Comparison of ENCODE assay signal across 9 mouse cellular contexts in genomic region chr17:10309135-10309623, GRCm38 (mm10). TPM values are rescaled to one million over a fixed set of nuclear protein-coding genes. Genes with fewer than 3 reads are reported as not detected.
A peak's percentile ranks its signal among the peaks of the same experiment; 100 is the strongest.
DNase-seq lines count a peak whose midpoint lies in the region; ATAC-seq and TF ChIP-seq lines count a peak whose summit lies in the region.
"Had no signal": no experiment of that assay in that cellular context is flagged by ENCODE, and none has a peak within 500 bp of the region (broad histone marks: within the 10 kb centered on the region; RNA-seq: fewer than 3 reads in every experiment).

No protein-coding gene starts in this region.

- H3K9me3 ChIP-seq in embryonic facial prominence, embryonic 14.5 days (ENCODE audit: control insufficient read depth, low read length): no peaks in the 10 kb centered on the region

- H3K9ac ChIP-seq in embryonic facial prominence, embryonic 14.5 days (ENCODE audit: low read depth, low read length): no peak overlapping the region

- DNase-seq in left cerebral cortex, adult 2 months (ENCODE audit: extremely low spot score in 1 of 2, low spot score in 2 of 2): no peak
- no peak for DNase-seq in left cerebral cortex, adult 9 months (ENCODE audit: low spot score in 2 of 2)
- peak; percentile 50 for DNase-seq in embryonic facial prominence, embryonic 14.5 days (ENCODE audit: low spot score)
- peak; percentile 40 for DNase-seq in heart, postnatal 4 days
- peak; percentile 34 for DNase-seq in neural tube, embryonic 10.5 days (ENCODE audit: extremely low spot score, low spot score)
- DNase-seq in urinary bladder, postnatal 10 days (ENCODE audit: low spot score): no peak
- no peak for DNase-seq in adrenal gland, postnatal 4 days (ENCODE audit: low spot score in 2 of 2)
- DNase-seq: lung, adult 2 months had no signal

- H3K27me3 ChIP-seq in embryonic facial prominence, embryonic 14.5 days (replicated peaks; ENCODE audit: control insufficient read depth, insufficient read depth, low read length): no peaks in the 10 kb centered on the region

- WGBS in embryonic facial prominence, embryonic 14.5 days: 33% methylated on average over 4 of the region's 4 CpGs

- intact Hi-C loops in left cerebral cortex, adult 2 months (cut with DNase I): no loop called here

- ATAC-seq in embryonic facial prominence, embryonic 14.5 days (ENCODE audit: low read depth): peak; percentile 74; the same call in 1 of the 2 replicates
- no peak for ATAC-seq in cerebellum, adult (ENCODE audit: insufficient number of reproducible peaks, low FRiP score, low TSS enrichment)

- peak overlapping the region; percentile 64 for H3K4me3 ChIP-seq in left cerebral cortex, adult 2 months
- H3K4me3 ChIP-seq in embryonic facial prominence, embryonic 14.5 days (ENCODE audit: low read depth, low read length): no peak overlapping the region

- no peak for TF ChIP-seq CTCF in left cerebral cortex, adult 2 months (IDR thresholded peaks at IDR 0.05)

- peaks cover 14% of the 10 kb centered on the region for H3K4me1 ChIP-seq in embryonic facial prominence, embryonic 14.5 days (ENCODE audit: control insufficient read depth, insufficient read depth, low read length)

- no peak overlapping the region for H3K27ac ChIP-seq in left cerebral cortex, adult 2 months
- H3K27ac ChIP-seq in embryonic facial prominence, embryonic 14.5 days (replicated peaks; ENCODE audit: low read depth, low read length): no peak overlapping the region

- no peaks in the 10 kb centered on the region for H3K36me3 ChIP-seq in embryonic facial prominence, embryonic 14.5 days (ENCODE audit: control insufficient read depth, insufficient read depth, low read length)

- no peak overlapping the region for H3K4me2 ChIP-seq in embryonic facial prominence, embryonic 14.5 days (ENCODE audit: low read depth, low read length)

RNA-seq across cellular contexts. Expression of gene Qk, which starts 10.5 kb away (rescaled TPM):
- total RNA-seq in left cerebral cortex, adult 2 months (2021): 100 to 1,000 TPM; 311 to 342 TPM
- polyA plus RNA-seq in embryonic facial prominence, embryonic 14.5 days (2014; fragmentation: Nextera tagmentation; extraction: Ambion mirVana): 42.8 and 46.5 TPM in 2 replicates
- total RNA-seq in heart, postnatal 4 days (2021): 100 to 1,000 TPM; 588 to 671 TPM
- total RNA-seq in adrenal gland, postnatal 4 days (2021): 100 to 1,000 TPM; 233 to 246 TPM

Comparison
In these comparisons a context has a peak if more than half of its experiments do, and no peak if none do; other contexts are left out.
1. DNase-seq: peak in embryonic facial prominence, embryonic 14.5 days (single experiment), heart, postnatal 4 days (single experiment) and neural tube, embryonic 10.5 days (single experiment); none in left cerebral cortex, adult 2 months (0 of 2), left cerebral cortex, adult 9 months (0 of 2), urinary bladder, postnatal 10 days (single experiment) and adrenal gland, postnatal 4 days (0 of 2).